Mouse (Mus musculus): ENCODE measurements around the gene Olfr1364. TPM values are rescaled to one million over a fixed set of nuclear protein-coding genes. Genes with fewer than 3 reads are reported as not detected.

The Olfr1364 gene
- polyA plus RNA-seq (2014; fragmentation: Illumina TruSeq; extraction: RNeasy Lipid Tissue Mini Kit (QIAGEN cat#74804); ENCODE audit: low read depth, low replicate concordance) = not detected

GRCm38 (mm10) chr13:21581659-21582058 lies at the start of gene Olfr1364:
Olfr1364 (minus strand) TSS chr13:21581759.

GRCm38 (mm10) chr13:21613922-21614321 lies 32.4 kb upstream of the Olfr1364 start, which contains the start of gene Olfr1362:
Olfr1362 (minus strand) TSS chr13:21614022.

GRCm38 (mm10) chr13:21559793-21560192 lies 21.8 kb downstream of the Olfr1364 start, which contains the start of gene Olfr1535:
Olfr1535 (minus strand) TSS chr13:21559893.

GRCm38 (mm10) chr13:21542708-21543107 lies 38.9 kb downstream of the Olfr1364 start, which contains the start of gene Olfr1366:
Olfr1366 (minus strand) TSS chr13:21542808.

GRCm38 (mm10) chr13:21530781-21531201 lies 50.8 kb downstream of the Olfr1364 start, which contains the start of gene Zkscan8:
Zkscan8 (minus strand) TSS chr13:21531120.

Other genes starting within 250 kb of the Olfr1364 start
- gene Olfr1367, start 234.8 kb downstream of the Olfr1364 start, polyA plus RNA-seq (2014; fragmentation: Illumina TruSeq; extraction: RNeasy Lipid Tissue Mini Kit (QIAGEN cat#74804); ENCODE audit: low read depth, low replicate concordance) = not detected
- gene Zscan12, start 218.9 kb downstream of the Olfr1364 start, polyA plus RNA-seq (2014; fragmentation: Illumina TruSeq; extraction: RNeasy Lipid Tissue Mini Kit (QIAGEN cat#74804); ENCODE audit: low read depth, low replicate concordance) = 10.0 TPM
- gene Zkscan3, start 179.0 kb downstream of the Olfr1364 start, polyA plus RNA-seq (2014; fragmentation: Illumina TruSeq; extraction: RNeasy Lipid Tissue Mini Kit (QIAGEN cat#74804); ENCODE audit: low read depth, low replicate concordance) = 121 TPM
- gene Pgbd1, start 140.7 kb downstream of the Olfr1364 start, polyA plus RNA-seq (2014; fragmentation: Illumina TruSeq; extraction: RNeasy Lipid Tissue Mini Kit (QIAGEN cat#74804); ENCODE audit: low read depth, low replicate concordance) = 3.1 TPM
- gene Zscan26, start 128.0 kb downstream of the Olfr1364 start, polyA plus RNA-seq (2014; fragmentation: Illumina TruSeq; extraction: RNeasy Lipid Tissue Mini Kit (QIAGEN cat#74804); ENCODE audit: low read depth, low replicate concordance) = 116 TPM
- gene Nkapl, start 113.2 kb downstream of the Olfr1364 start, polyA plus RNA-seq (2014; fragmentation: Illumina TruSeq; extraction: RNeasy Lipid Tissue Mini Kit (QIAGEN cat#74804); ENCODE audit: low read depth, low replicate concordance) = 0.50 TPM
- gene Zkscan4, start 102.9 kb downstream of the Olfr1364 start, polyA plus RNA-seq (2014; fragmentation: Illumina TruSeq; extraction: RNeasy Lipid Tissue Mini Kit (QIAGEN cat#74804); ENCODE audit: low read depth, low replicate concordance) = 0.98 TPM
- gene Gm10065, start 102.3 kb downstream of the Olfr1364 start, polyA plus RNA-seq (2014; fragmentation: Illumina TruSeq; extraction: RNeasy Lipid Tissue Mini Kit (QIAGEN cat#74804); ENCODE audit: low read depth, low replicate concordance) = not detected
- gene AK157302, start 86.5 kb downstream of the Olfr1364 start, polyA plus RNA-seq (2014; fragmentation: Illumina TruSeq; extraction: RNeasy Lipid Tissue Mini Kit (QIAGEN cat#74804); ENCODE audit: low read depth, low replicate concordance) = 4.5 TPM
- gene Gm11273, start 80.3 kb downstream of the Olfr1364 start, polyA plus RNA-seq (2014; fragmentation: Illumina TruSeq; extraction: RNeasy Lipid Tissue Mini Kit (QIAGEN cat#74804); ENCODE audit: low read depth, low replicate concordance) = not detected
- gene Zkscan8, start 50.6 kb downstream of the Olfr1364 start, polyA plus RNA-seq (2014; fragmentation: Illumina TruSeq; extraction: RNeasy Lipid Tissue Mini Kit (QIAGEN cat#74804); ENCODE audit: low read depth, low replicate concordance) = 33.2 TPM
- gene Olfr1366, start 39.0 kb downstream of the Olfr1364 start, polyA plus RNA-seq (2014; fragmentation: Illumina TruSeq; extraction: RNeasy Lipid Tissue Mini Kit (QIAGEN cat#74804); ENCODE audit: low read depth, low replicate concordance) = not detected
- gene Olfr1535, start 21.9 kb downstream of the Olfr1364 start, polyA plus RNA-seq (2014; fragmentation: Illumina TruSeq; extraction: RNeasy Lipid Tissue Mini Kit (QIAGEN cat#74804); ENCODE audit: low read depth, low replicate concordance) = not detected
- gene Olfr1362, start 32.3 kb upstream of the Olfr1364 start, polyA plus RNA-seq (2014; fragmentation: Illumina TruSeq; extraction: RNeasy Lipid Tissue Mini Kit (QIAGEN cat#74804); ENCODE audit: low read depth, low replicate concordance) = not detected
- gene Olfr11, start 60.8 kb upstream of the Olfr1364 start, polyA plus RNA-seq (2014; fragmentation: Illumina TruSeq; extraction: RNeasy Lipid Tissue Mini Kit (QIAGEN cat#74804); ENCODE audit: low read depth, low replicate concordance) = not detected
- gene Olfr1361, start 81.6 kb upstream of the Olfr1364 start, polyA plus RNA-seq (2014; fragmentation: Illumina TruSeq; extraction: RNeasy Lipid Tissue Mini Kit (QIAGEN cat#74804); ENCODE audit: low read depth, low replicate concordance) = not detected
- not detected for gene Olfr1360, start 95.6 kb upstream of the Olfr1364 start, polyA plus RNA-seq (2014; fragmentation: Illumina TruSeq; extraction: RNeasy Lipid Tissue Mini Kit (QIAGEN cat#74804); ENCODE audit: low read depth, low replicate concordance)
- not detected for gene Olfr1359, start 116.4 kb upstream of the Olfr1364 start, polyA plus RNA-seq (2014; fragmentation: Illumina TruSeq; extraction: RNeasy Lipid Tissue Mini Kit (QIAGEN cat#74804); ENCODE audit: low read depth, low replicate concordance)
- not detected for gene Hist1h2bl, start 134.4 kb upstream of the Olfr1364 start, polyA plus RNA-seq (2014; fragmentation: Illumina TruSeq; extraction: RNeasy Lipid Tissue Mini Kit (QIAGEN cat#74804); ENCODE audit: low read depth, low replicate concordance)
- not detected for gene Hist1h2ai, start 134.7 kb upstream of the Olfr1364 start, polyA plus RNA-seq (2014; fragmentation: Illumina TruSeq; extraction: RNeasy Lipid Tissue Mini Kit (QIAGEN cat#74804); ENCODE audit: low read depth, low replicate concordance)
- not detected for gene Hist1h3h, start 135.9 kb upstream of the Olfr1364 start, polyA plus RNA-seq (2014; fragmentation: Illumina TruSeq; extraction: RNeasy Lipid Tissue Mini Kit (QIAGEN cat#74804); ENCODE audit: low read depth, low replicate concordance)
- not detected for gene Hist1h2bm, start 140.3 kb upstream of the Olfr1364 start, polyA plus RNA-seq (2014; fragmentation: Illumina TruSeq; extraction: RNeasy Lipid Tissue Mini Kit (QIAGEN cat#74804); ENCODE audit: low read depth, low replicate concordance)
- gene Hist1h4j, start 153.3 kb upstream of the Olfr1364 start, polyA plus RNA-seq (2014; fragmentation: Illumina TruSeq; extraction: RNeasy Lipid Tissue Mini Kit (QIAGEN cat#74804); ENCODE audit: low read depth, low replicate concordance) = 4.2 TPM
- gene Hist1h4k, start 168.7 kb upstream of the Olfr1364 start, polyA plus RNA-seq (2014; fragmentation: Illumina TruSeq; extraction: RNeasy Lipid Tissue Mini Kit (QIAGEN cat#74804); ENCODE audit: low read depth, low replicate concordance) = not detected
- not detected for gene Hist1h2ak, start 172.1 kb upstream of the Olfr1364 start, polyA plus RNA-seq (2014; fragmentation: Illumina TruSeq; extraction: RNeasy Lipid Tissue Mini Kit (QIAGEN cat#74804); ENCODE audit: low read depth, low replicate concordance)
- gene Hist1h2bn, start 172.4 kb upstream of the Olfr1364 start, polyA plus RNA-seq (2014; fragmentation: Illumina TruSeq; extraction: RNeasy Lipid Tissue Mini Kit (QIAGEN cat#74804); ENCODE audit: low read depth, low replicate concordance) = not detected
- gene Hist1h1b, start 198.9 kb upstream of the Olfr1364 start, polyA plus RNA-seq (2014; fragmentation: Illumina TruSeq; extraction: RNeasy Lipid Tissue Mini Kit (QIAGEN cat#74804); ENCODE audit: low read depth, low replicate concordance) = not detected
- not detected for gene Hist1h3i, start 201.6 kb upstream of the Olfr1364 start, polyA plus RNA-seq (2014; fragmentation: Illumina TruSeq; extraction: RNeasy Lipid Tissue Mini Kit (QIAGEN cat#74804); ENCODE audit: low read depth, low replicate concordance)
- not detected for gene Hist1h2an, start 205.5 kb upstream of the Olfr1364 start, polyA plus RNA-seq (2014; fragmentation: Illumina TruSeq; extraction: RNeasy Lipid Tissue Mini Kit (QIAGEN cat#74804); ENCODE audit: low read depth, low replicate concordance)
- not detected for gene Hist1h2bp, start 205.7 kb upstream of the Olfr1364 start, polyA plus RNA-seq (2014; fragmentation: Illumina TruSeq; extraction: RNeasy Lipid Tissue Mini Kit (QIAGEN cat#74804); ENCODE audit: low read depth, low replicate concordance)
- gene Hist1h2bq, start 228.4 kb upstream of the Olfr1364 start, polyA plus RNA-seq (2014; fragmentation: Illumina TruSeq; extraction: RNeasy Lipid Tissue Mini Kit (QIAGEN cat#74804); ENCODE audit: low read depth, low replicate concordance) = 1.1 TPM
- gene Hist1h2ao, start 228.7 kb upstream of the Olfr1364 start, polyA plus RNA-seq (2014; fragmentation: Illumina TruSeq; extraction: RNeasy Lipid Tissue Mini Kit (QIAGEN cat#74804); ENCODE audit: low read depth, low replicate concordance) = not detected
- not detected for gene Hist1h4m, start 230.0 kb upstream of the Olfr1364 start, polyA plus RNA-seq (2014; fragmentation: Illumina TruSeq; extraction: RNeasy Lipid Tissue Mini Kit (QIAGEN cat#74804); ENCODE audit: low read depth, low replicate concordance)

Data from sigmoid colon, adult 10 weeks (tissue).